Mouse (Mus musculus): ENCODE results near the gene Stx18. TPM values are rescaled to one million over a fixed set of nuclear protein-coding genes. Genes with fewer than 3 reads are reported as not detected.

The Stx18 gene
- polyA plus RNA-seq (2015; fragmentation: Nextera tagmentation; extraction: Ambion mirVana) = 26.9 and 27.6 TPM in 2 replicates

- H3K4me1 ChIP-seq (replicated peaks; ENCODE audit: control insufficient read depth, insufficient read depth) = no peaks in the 10 kb centered on the region
- H3K9me3 ChIP-seq (ENCODE audit: control insufficient read depth, low read length) = no peaks in the 10 kb centered on the region
- no peaks in the 10 kb centered on the region for H3K27me3 ChIP-seq (ENCODE audit: control insufficient read depth, insufficient read depth, low read length)
- peak within 1 kb of the TSS; percentile 94 for H3K4me3 ChIP-seq (ENCODE audit: low read depth, low read length)
- peak within 1 kb of the TSS; percentile 73 for H3K27ac ChIP-seq (replicated peaks)
- no peak for TF ChIP-seq EP300 (optimal IDR thresholded peaks at IDR 0.05)
- peak; percentile 2; the same call in 1 of the 2 replicates for TF ChIP-seq CTCF (IDR thresholded peaks at IDR 0.05; ENCODE audit: low read depth)
- under 1% methylated on average over 57 of the region's 57 CpGs for WGBS
- peak within 1 kb of the TSS; percentile 85 for H3K4me2 ChIP-seq (replicated peaks; ENCODE audit: low read depth)
- H3K36me3 ChIP-seq (ENCODE audit: control insufficient read depth, insufficient read depth, low read length) = no peaks in the 10 kb centered on the region
- peak; percentile 96 for ATAC-seq (ENCODE audit: low FRiP score, low TSS enrichment)
- peak; percentile 86 for DNase-seq (ENCODE audit: low spot score)
- H3K9ac ChIP-seq (ENCODE audit: low read length) = peak within 1 kb of the TSS; percentile 94
These were observed at the start of gene Stx18 for GRCm38 (mm10) chr5:38038710-38039592. Gene Stx18, plus strand, starts transcription at chr5:38038742.

GRCm38 (mm10) chr5:37992346-37992745 lies 46.2 kb upstream of the Stx18 start:
- no peaks in the 10 kb centered on the region for H3K4me1 ChIP-seq (replicated peaks; ENCODE audit: control insufficient read depth, insufficient read depth)
- TF ChIP-seq CTCF (IDR thresholded peaks at IDR 0.05; ENCODE audit: low read depth) (no peak), EP300 (optimal IDR thresholded peaks at IDR 0.05) (no peak)
- H3K4me2 ChIP-seq (replicated peaks; ENCODE audit: low read depth) = no peak overlapping the region
- no peaks in the 10 kb centered on the region for H3K9me3 ChIP-seq (ENCODE audit: control insufficient read depth, low read length)
- H3K27me3 ChIP-seq (ENCODE audit: control insufficient read depth, insufficient read depth, low read length) = no peaks in the 10 kb centered on the region
- ATAC-seq (ENCODE audit: low FRiP score, low TSS enrichment) (no peak), DNase-seq (ENCODE audit: low spot score) (no peak)
- 78% methylated on average over 5 of the region's 5 CpGs for WGBS
- no peaks in the 10 kb centered on the region for H3K36me3 ChIP-seq (ENCODE audit: control insufficient read depth, insufficient read depth, low read length)
- H3K9ac ChIP-seq (ENCODE audit: low read length) = no peak overlapping the region
- no peak overlapping the region for H3K27ac ChIP-seq (replicated peaks)
- H3K4me3 ChIP-seq (ENCODE audit: low read depth, low read length) = no peak overlapping the region

- Histone ChIP-seq H3K4me1 (replicated peaks; ENCODE audit: control insufficient read depth, insufficient read depth) (no peaks in the 10 kb centered on the region), H3K9me3 (ENCODE audit: control insufficient read depth, low read length) (no peaks in the 10 kb centered on the region), H3K9ac (ENCODE audit: low read length) (no peak overlapping the region), H3K4me2 (replicated peaks; ENCODE audit: low read depth) (no peak overlapping the region), H3K27ac (replicated peaks) (no peak overlapping the region), H3K27me3 (ENCODE audit: control insufficient read depth, insufficient read depth, low read length) (no peaks in the 10 kb centered on the region), H3K4me3 (ENCODE audit: low read depth, low read length) (no peak overlapping the region), H3K36me3 (ENCODE audit: control insufficient read depth, insufficient read depth, low read length) (no peaks in the 10 kb centered on the region)
- DNase-seq (ENCODE audit: low spot score) = no peak
- WGBS = 78% methylated on average over 2 of the region's 2 CpGs
- TF ChIP-seq EP300 (optimal IDR thresholded peaks at IDR 0.05) = no peak
- TF ChIP-seq CTCF (IDR thresholded peaks at IDR 0.05; ENCODE audit: low read depth) = no peak
- ATAC-seq (ENCODE audit: low FRiP score, low TSS enrichment) = no peak
These were observed 39.7 kb upstream of the Stx18 start for GRCm38 (mm10) chr5:37998805-37999204.

- no peak for ATAC-seq (ENCODE audit: low FRiP score, low TSS enrichment)
These were observed 36.0 kb upstream of the Stx18 start for GRCm38 (mm10) chr5:38002573-38002972.

GRCm38 (mm10) chr5:38004746-38005145 lies 33.8 kb upstream of the Stx18 start:
- ATAC-seq (ENCODE audit: low FRiP score, low TSS enrichment) (no peak), DNase-seq (ENCODE audit: low spot score) (no peak)
- no peaks in the 10 kb centered on the region for H3K36me3 ChIP-seq (ENCODE audit: control insufficient read depth, insufficient read depth, low read length)
- TF ChIP-seq EP300 (optimal IDR thresholded peaks at IDR 0.05) (no peak), CTCF (IDR thresholded peaks at IDR 0.05; ENCODE audit: low read depth) (no peak)
- no peaks in the 10 kb centered on the region for H3K4me1 ChIP-seq (replicated peaks; ENCODE audit: control insufficient read depth, insufficient read depth)
- no peaks in the 10 kb centered on the region for H3K9me3 ChIP-seq (ENCODE audit: control insufficient read depth, low read length)
- H3K27ac ChIP-seq (replicated peaks) = no peak overlapping the region
- WGBS = 74% methylated on average over 5 of the region's 5 CpGs
- no peak overlapping the region for H3K4me2 ChIP-seq (replicated peaks; ENCODE audit: low read depth)
- H3K9ac ChIP-seq (ENCODE audit: low read length) = no peak overlapping the region
- H3K27me3 ChIP-seq (ENCODE audit: control insufficient read depth, insufficient read depth, low read length) = no peaks in the 10 kb centered on the region
- no peak overlapping the region for H3K4me3 ChIP-seq (ENCODE audit: low read depth, low read length)

More at GRCm38 (mm10) chr5:38002573-38002972, 36.0 kb upstream of the Stx18 start:
- no peaks in the 10 kb centered on the region for H3K4me1 ChIP-seq (replicated peaks; ENCODE audit: control insufficient read depth, insufficient read depth)
- no peaks in the 10 kb centered on the region for H3K9me3 ChIP-seq (ENCODE audit: control insufficient read depth, low read length)
- H3K27me3 ChIP-seq (ENCODE audit: control insufficient read depth, insufficient read depth, low read length) = no peaks in the 10 kb centered on the region
- no peak overlapping the region for H3K4me3 ChIP-seq (ENCODE audit: low read depth, low read length)
- H3K9ac ChIP-seq (ENCODE audit: low read length) = no peak overlapping the region
- TF ChIP-seq CTCF (IDR thresholded peaks at IDR 0.05; ENCODE audit: low read depth) (no peak), EP300 (optimal IDR thresholded peaks at IDR 0.05) (no peak)
- no peak overlapping the region for H3K4me2 ChIP-seq (replicated peaks; ENCODE audit: low read depth)
- 59% methylated on average over 4 of the region's 4 CpGs for WGBS
- H3K36me3 ChIP-seq (ENCODE audit: control insufficient read depth, insufficient read depth, low read length) = no peaks in the 10 kb centered on the region
- no peak for DNase-seq (ENCODE audit: low spot score)
- H3K27ac ChIP-seq (replicated peaks) = no peak overlapping the region
